Mouse (Mus musculus) lung, postnatal 0 days (tissue): ENCODE measurements around the gene Gopc.

Experiments used
- CTCF ChIP-seq: IDR thresholded peaks from 2 replicates; pipeline ENCODE4 v1.5.1; 2016; ENCODE audit warnings: antibody characterized with exemption, mild to moderate bottlenecking
- EP300 ChIP-seq: IDR thresholded peaks from 2 replicates; pipeline ENCODE4 v1.6.1; 2016; ENCODE audit warnings: antibody characterized with exemption, mild to moderate bottlenecking, control low read depth

DNA sequence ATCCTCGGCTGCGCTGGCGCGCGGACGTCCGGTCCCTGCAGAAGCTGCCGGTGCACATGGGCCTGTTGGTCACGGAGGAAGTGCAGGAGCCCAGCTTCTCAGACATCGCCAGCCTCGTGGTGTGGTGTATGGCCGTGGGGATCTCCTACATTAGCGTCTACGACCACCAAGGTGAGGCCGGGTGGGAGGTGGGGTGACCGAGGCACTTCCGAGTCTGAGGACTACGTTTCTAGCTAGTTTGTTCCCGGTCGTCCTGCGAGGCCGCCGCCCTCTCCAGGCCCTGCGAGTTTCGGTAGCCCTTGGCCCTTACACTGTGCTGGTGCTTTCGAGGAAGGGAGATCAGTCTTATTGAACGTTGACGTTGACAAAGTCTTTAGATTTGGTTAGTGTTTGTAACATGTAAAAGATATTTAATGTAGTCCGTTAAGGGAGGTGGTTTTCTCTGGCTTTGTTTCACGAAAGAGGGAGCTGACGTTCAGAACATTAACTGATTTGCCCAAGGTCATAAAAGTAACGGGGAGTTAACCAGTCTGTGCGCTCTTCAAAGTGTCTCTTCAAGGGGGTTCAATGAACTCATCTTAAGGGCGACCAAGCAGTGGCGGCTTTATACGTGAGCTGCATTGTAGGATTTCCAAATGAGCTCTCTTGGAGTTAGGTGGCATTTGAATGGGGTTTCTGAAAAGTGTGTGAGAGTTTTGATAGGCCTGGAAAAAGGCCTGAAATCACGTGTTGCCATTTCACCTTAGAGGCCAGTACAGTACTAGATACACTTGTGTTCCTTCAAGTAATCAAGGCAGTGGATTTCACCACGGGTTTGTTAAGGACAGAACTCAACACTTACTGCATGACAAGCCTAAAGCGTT is 36.3 kb upstream of the Gopc start:
- TF ChIP-seq CTCF (no peak), EP300 (no peak)
